Mouse (Mus musculus) liver, embryonic 14.5 days (tissue): Measurements from ENCODE around the gene Vamp5.
A peak's percentile ranks its signal among the peaks of the same experiment; 100 is the strongest.

Experiments
- CTCF ChIP-seq: IDR thresholded peaks from 2 replicates; pipeline ENCODE4 v1.5.1; 2016; ENCODE audit warnings: antibody characterized with exemption, low read depth, control low read depth
- EP300 ChIP-seq: IDR thresholded peaks from 2 replicates; pipeline ENCODE4 v1.6.1; 2016; ENCODE audit warnings: antibody characterized with exemption, low read depth

- TF ChIP-seq EP300 (no peak), CTCF (peak; percentile 55)
These were observed 29.7 kb upstream of the Vamp5 start for GRCm38 (mm10) chr6:72410003-72410402.
